ENCODE assay signal across 9 mouse cellular contexts in the genomic region with DNA sequence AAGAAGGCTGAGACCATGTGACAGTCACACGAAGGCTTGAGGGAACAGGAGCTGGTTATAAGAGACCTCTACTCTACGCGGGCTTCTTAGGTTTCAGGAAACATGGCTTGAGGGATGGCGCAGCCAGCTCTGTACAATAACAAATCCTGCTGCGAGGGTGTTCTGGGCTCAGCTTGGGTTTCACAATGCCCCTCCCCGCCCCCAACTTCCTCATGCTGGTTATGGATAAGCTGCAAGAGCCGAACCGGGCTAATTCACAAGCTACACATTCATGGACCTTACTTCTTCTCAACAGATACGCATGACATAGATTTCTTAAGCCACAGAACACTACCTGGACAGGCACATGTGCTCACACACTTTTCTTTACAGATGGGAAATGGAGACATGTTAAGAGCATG.
DNase-seq lines count a peak whose midpoint lies in the region; ATAC-seq and TF ChIP-seq lines count a peak whose summit lies in the region.
"Had no signal": no experiment of that assay in that cellular context is flagged by ENCODE, and none has a peak within 500 bp of the region (broad histone marks: within the 10 kb centered on the region; RNA-seq: fewer than 3 reads in every experiment).

No protein-coding gene starts in this region.

- no peak overlapping the region for H3K4me3 ChIP-seq in kidney, adult 2 months (ENCODE audit: insufficient read depth, low read depth, low read length)
- no peak overlapping the region for H3K4me3 ChIP-seq in macrophage (ENCODE audit: inconsistent target)
- H3K4me3 ChIP-seq: myocyte had no signal

- no peaks in the 10 kb centered on the region for H3K27me3 ChIP-seq in kidney, adult 2 months (replicated peaks; ENCODE audit: control insufficient read depth, insufficient read depth, low read length)

- DNase-seq in kidney, adult 2 months: peak; percentile 9
- no peak for DNase-seq in kidney, adult 9 months
- DNase-seq in embryo, embryonic 9.5 days (ENCODE audit: extremely low spot score): peak; percentile 30
- DNase-seq in heart, postnatal 36 days: peak; percentile 15 to 29
- DNase-seq in frontal cortex, postnatal 36 days (ENCODE audit: low spot score in 2 of 2): no peak
- no peak for DNase-seq in right cerebral cortex, adult 18-20 months

- peaks cover 17% of the 10 kb centered on the region; the same call in 1 of the 2 replicates for H3K79me2 ChIP-seq in macrophage (ENCODE audit: inconsistent target)

- 62% methylated on average over 9 of the region's 9 CpGs for WGBS in kidney, adult 2 months
- WGBS in macrophage (ENCODE audit: missing documents): 6% methylated on average over 9 of the region's 9 CpGs

- H3K36me3 ChIP-seq in kidney, adult 2 months (ENCODE audit: control insufficient read depth, insufficient read depth, low read length): no peaks in the 10 kb centered on the region
- no peaks in the 10 kb centered on the region for H3K36me3 ChIP-seq in macrophage (ENCODE audit: inconsistent target)

- no peak for ATAC-seq in cerebellum, adult (ENCODE audit: insufficient number of reproducible peaks, low FRiP score, low TSS enrichment)

- H3K4me1 ChIP-seq in kidney, adult 2 months (ENCODE audit: control insufficient read depth, insufficient read depth, low read length): peaks cover 22% of the 10 kb centered on the region; the same call in 1 of the 2 replicates

- TF ChIP-seq CTCF in kidney, adult 2 months (conservative IDR thresholded peaks at IDR 0.05; ENCODE audit: insufficient read depth, insufficient read length, low read depth, low read length): no peak

- H3K27ac ChIP-seq in kidney, adult 2 months (ENCODE audit: insufficient read depth, low read depth, low read length): no peak overlapping the region
- 0 out of 2 replicates have a peak overlapping the region, but pooled peaks have one; percentile 12 for H3K27ac ChIP-seq in macrophage

- intact Hi-C loops in heart, postnatal 36 days (cut with DNase I): loop anchor here (5.0 to 10.0 kb wide), 2 partner anchors 114 to 176 kb away; a partner anchor contains a TSS

- no peak for TF ChIP-seq POLR2A in kidney, adult 2 months (IDR thresholded peaks at IDR 0.05; ENCODE audit: low read depth, low read length)

Comparison
In these comparisons a context has a peak if more than half of its experiments do, and no peak if none do; other contexts are left out.
1. DNase-seq: peak in kidney, adult 2 months (single experiment), embryo, embryonic 9.5 days (single experiment) and heart, postnatal 36 days (2 of 2); none in kidney, adult 9 months (single experiment), frontal cortex, postnatal 36 days (0 of 2) and right cerebral cortex, adult 18-20 months (single experiment).